Mouse (Mus musculus) olfactory bulb, adult 2 months (tissue): ENCODE results near the gene Lst1. TPM values are rescaled to one million over a fixed set of nuclear protein-coding genes. Genes with fewer than 3 reads are reported as not detected.

Experiments used
- H3K27ac ChIP-seq: fragments of 200-500 bp; 2 replicates; pipeline ENCODE4 v1.5.1; 2012; ENCODE audit warnings: low read depth, low read length; ENCODE audit not compliant: insufficient read depth
- H3K4me1 ChIP-seq: fragments of 200-500 bp; 2 replicates; pipeline ENCODE4 v1.6.1; 2012; ENCODE audit warnings: low read length; ENCODE audit not compliant: control insufficient read depth, insufficient read depth
- H3K4me3 ChIP-seq: fragments of 200-500 bp; 2 replicates; pipeline ENCODE4 v1.5.1; 2012; ENCODE audit warnings: mild to moderate bottlenecking, low read depth, low read length, moderate library complexity; ENCODE audit not compliant: insufficient read depth
- CTCF ChIP-seq: fragments of 200-500 bp; IDR thresholded peaks from 2 replicates; pipeline ENCODE4 v1.5.1; 2012; ENCODE audit warnings: low read depth, mild to moderate bottlenecking, low read length, moderate library complexity; ENCODE audit not compliant: insufficient read depth
- POLR2A ChIP-seq: fragments of 200-500 bp; IDR thresholded peaks from 2 replicates; pipeline ENCODE4 v1.6.1; 2012; ENCODE audit warnings: mild to moderate bottlenecking, low read depth, low read length, moderate library complexity; ENCODE audit not compliant: insufficient read depth
- WGBS: fragments of 180-500 bp; shearing (Covaris S2); methylation state at CpG from one replicate; pipeline ENCODE4 v1.1.7; 2018; 5-methylcytosine and 5-hydroxymethylcytosine counted together
- polyA plus RNA-seq: library from polyadenylated mRNA; stranded (reverse); fragments of >200 nt; gene quantifications from 2 replicates; pipeline ENCODE4 v1.2.4, GENCODE M21; 2012; ENCODE audit warnings: low replicate concordance; ENCODE audit not compliant: missing spikeins, insufficient read depth, insufficient read length

Gene Lst1
- polyA plus RNA-seq, 1 experiment = not detected

DNA sequence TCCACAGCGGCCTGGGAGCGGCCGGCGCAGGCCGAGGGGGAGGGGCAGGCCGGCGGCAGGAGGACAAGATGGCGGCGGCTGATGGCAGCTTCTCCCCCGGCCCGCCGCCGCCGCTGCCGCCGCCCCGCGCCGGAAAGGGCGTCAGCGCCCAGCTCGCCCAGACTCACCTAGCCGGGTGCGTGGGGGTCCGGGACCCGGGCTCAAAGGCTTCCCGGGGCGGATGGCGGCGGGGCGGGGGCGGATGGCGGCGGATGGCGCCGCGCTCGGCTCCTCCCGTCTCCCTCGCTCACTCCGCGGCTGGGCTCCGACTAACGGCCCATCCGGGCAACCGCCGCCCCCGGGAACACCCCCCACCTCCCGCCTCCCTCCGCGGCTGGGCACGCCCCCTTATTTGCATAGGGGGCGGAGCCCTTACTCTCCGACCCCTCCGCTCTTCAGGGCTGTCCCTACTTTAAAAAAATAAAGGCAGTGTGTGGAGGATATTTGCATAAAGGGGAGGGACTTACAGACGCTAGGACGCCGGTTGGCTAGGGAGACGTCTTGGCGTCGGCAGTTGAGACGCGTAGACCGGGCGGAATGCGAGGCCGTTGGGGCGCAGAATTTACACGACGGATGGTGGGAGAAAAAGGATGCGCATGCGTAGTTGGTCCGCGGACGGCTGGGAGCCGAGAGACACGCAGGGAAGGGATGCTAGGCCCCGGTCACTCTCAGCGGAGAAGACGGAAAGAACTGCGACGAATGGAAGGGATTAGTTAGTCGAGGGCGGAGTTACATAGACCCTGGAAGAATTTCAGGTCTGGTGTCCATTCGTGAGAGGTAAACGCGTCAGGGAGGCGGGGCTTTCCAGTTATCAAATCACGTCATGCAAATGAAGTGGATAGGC is 23.4 kb downstream of the Lst1 start, which contains the start of gene Prrc2a:
Gene Prrc2a (minus strand): TSS at position 330 of the 883 bp plus-strand sequence.
- under 1% methylated on average over 88 of the region's 89 CpGs for WGBS
- peak within 1 kb of the TSS; percentile 59 for H3K4me3 ChIP-seq
- H3K27ac ChIP-seq = peak within 1 kb of the TSS; percentile 87
- TF ChIP-seq CTCF = no peak
- peak; percentile 90 for TF ChIP-seq POLR2A
- peaks cover 13% of the 10 kb centered on the region for H3K4me1 ChIP-seq

DNA sequence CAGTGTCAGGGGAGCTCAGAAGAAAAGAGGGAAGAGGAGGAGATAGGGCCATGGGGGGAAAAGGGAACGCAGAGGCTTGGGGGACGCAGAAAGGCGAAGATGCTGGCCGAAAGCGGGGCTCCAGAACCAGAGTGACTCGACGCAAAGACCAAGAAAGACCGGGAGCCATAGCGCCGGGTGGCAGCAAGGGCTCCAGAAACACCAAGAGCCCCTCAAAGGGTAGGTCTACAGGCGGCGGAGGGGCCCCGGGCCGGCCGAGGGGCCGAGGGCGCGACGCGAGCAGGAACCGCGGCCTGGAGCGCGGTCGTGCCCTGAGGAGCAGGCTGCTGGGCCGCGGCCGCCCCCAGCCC is 24.0 kb downstream of the Lst1 start:
- H3K4me3 ChIP-seq = peak overlapping the region; percentile 59
- H3K4me1 ChIP-seq = peaks cover 13% of the 10 kb centered on the region
- WGBS = under 1% methylated on average over 25 of the region's 28 CpGs
- TF ChIP-seq POLR2A = no peak
- no peak for TF ChIP-seq CTCF
- H3K27ac ChIP-seq = peak overlapping the region; percentile 68

DNA sequence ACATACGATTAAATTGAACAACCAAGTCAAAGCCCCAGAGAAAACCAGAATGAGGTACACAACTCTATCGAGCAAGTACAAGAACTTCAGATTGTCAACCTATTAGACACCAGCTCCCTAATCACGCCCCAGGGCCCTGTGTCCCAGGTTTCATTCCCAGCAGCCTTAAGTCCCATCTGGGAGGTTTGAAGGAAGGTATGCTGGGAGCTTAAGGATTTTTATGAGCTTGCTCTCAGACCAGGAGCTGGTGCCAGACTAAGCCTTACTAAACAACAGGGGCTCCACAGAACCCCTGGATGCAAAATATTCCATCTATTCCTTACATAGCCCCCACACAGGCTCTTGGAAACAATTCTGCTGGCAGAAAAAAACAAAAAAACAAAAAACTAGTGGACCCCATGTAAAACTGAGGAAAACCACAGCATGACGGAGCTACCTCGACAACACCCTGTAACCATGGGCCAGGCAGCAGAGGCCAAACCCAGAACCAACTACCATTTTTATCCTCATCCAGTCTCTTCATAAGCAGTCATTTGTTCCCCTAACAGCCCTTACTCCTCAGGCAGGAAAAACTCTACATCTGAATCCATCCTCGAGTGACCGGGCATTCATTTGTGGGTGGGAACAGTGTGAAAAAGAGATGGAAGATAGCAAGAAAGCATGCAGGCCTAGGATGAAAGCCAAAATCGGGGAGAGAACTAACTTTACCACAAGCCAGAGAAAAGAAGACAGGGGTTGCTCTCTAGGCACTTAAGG is 24.7 kb downstream of the Lst1 start:
- TF ChIP-seq POLR2A = no peak
- no peak for TF ChIP-seq CTCF
- Histone ChIP-seq H3K4me1 (peaks cover 13% of the 10 kb centered on the region), H3K27ac (peak overlapping the region; percentile 68), H3K4me3 (peak overlapping the region; percentile 59)
- WGBS = 2% methylated on average over 8 of the region's 8 CpGs

DNA sequence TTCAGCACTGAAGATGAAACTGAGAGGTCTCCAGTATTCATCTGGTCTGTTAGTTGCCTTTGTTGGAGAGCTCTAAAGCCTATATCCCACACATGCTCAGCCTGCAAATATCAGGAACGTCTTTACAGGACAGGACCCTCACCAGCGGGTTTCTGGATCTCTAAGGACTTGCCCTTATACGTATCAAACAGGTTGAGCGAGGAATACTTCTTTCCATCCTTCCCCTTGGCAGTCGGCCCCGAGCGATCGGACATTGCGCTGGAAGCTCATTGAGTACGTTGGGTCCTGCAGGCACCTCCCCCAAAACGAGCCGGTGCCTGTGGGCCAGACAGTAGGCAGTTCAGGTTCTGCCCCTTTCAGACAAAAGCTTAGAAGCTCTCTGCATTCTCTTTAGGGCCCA is 25.5 kb downstream of the Lst1 start:
- H3K4me1 ChIP-seq = peaks cover 13% of the 10 kb centered on the region
- 6% methylated on average over 12 of the region's 12 CpGs for WGBS
- peak overlapping the region; percentile 34 for H3K4me3 ChIP-seq
- H3K27ac ChIP-seq = no peak overlapping the region
- TF ChIP-seq POLR2A (no peak), CTCF (no peak)

DNA sequence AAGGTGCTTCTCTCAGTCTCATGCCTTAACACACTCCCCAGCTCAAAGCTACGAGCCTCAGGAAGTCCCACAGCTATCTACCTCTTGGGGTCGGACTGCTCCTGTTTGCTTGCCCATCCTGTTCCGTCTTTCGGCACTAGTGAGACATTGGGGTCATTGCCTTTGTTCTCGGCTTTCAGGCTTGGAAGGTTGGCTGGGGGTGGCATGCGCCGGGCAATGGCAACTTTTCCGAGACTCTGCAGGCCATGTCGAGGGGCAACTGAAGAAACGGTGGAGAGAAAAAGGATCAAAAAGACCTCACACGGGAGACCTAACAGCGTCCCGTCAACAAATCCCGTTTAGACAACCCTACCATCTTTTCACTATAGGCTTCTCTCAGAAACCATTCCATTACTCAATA is 26.1 kb downstream of the Lst1 start:
- no peak overlapping the region for H3K27ac ChIP-seq
- H3K4me3 ChIP-seq = peak overlapping the region; percentile 6; the same call in 1 of the 2 replicates
- TF ChIP-seq POLR2A (no peak), CTCF (no peak)
- H3K4me1 ChIP-seq = peaks cover 13% of the 10 kb centered on the region
- 36% methylated on average over 14 of the region's 14 CpGs for WGBS

DNA sequence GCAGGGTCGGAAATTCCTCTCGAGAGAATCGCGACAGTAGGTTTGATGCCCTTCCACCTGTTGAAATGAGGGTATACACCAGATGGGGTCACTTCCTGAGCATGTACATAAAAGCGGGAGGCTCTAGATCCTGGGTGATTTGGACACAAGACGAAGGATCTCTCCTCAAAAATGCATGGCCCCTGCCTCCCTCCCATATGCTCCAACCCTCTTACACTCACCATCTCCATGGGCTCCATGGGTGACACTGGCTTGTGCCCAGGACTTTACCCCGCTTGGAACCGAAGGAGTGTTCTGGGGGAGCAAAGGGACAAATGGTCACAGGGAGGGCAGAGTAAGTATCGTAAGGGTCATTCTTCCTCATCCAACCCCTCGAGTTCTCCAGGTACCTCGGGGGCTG is 26.8 kb downstream of the Lst1 start:
- TF ChIP-seq CTCF (no peak), POLR2A (no peak)
- peaks cover 13% of the 10 kb centered on the region for H3K4me1 ChIP-seq
- WGBS = 73% methylated on average over 11 of the region's 11 CpGs
- no peak overlapping the region for H3K4me3 ChIP-seq
- H3K27ac ChIP-seq = no peak overlapping the region

DNA sequence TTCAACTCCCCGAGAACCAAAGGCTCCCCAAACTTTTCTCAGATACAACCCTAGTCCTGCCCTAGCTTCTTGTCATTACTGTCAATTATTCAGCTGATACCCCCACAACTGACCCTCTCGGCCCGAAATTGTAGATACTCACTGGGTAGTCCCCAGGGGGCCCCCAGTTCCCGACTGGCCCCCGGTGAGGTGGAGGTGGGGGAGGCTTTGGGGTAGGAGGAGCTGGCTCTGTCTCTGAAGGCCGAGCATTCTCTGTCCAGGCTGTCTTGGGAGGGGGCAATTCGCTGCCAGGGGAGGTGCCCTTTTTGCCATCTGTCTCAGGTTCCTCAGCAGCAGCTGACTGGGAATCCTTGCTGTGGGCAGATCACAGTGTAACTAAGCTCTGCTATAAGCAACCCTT is 28.6 kb downstream of the Lst1 start:
- Histone ChIP-seq H3K4me3 (no peak overlapping the region), H3K4me1 (peaks cover 11% of the 10 kb centered on the region), H3K27ac (no peak overlapping the region)
- TF ChIP-seq POLR2A (no peak), CTCF (no peak)
- WGBS = 76% methylated on average over 7 of the region's 7 CpGs

DNA sequence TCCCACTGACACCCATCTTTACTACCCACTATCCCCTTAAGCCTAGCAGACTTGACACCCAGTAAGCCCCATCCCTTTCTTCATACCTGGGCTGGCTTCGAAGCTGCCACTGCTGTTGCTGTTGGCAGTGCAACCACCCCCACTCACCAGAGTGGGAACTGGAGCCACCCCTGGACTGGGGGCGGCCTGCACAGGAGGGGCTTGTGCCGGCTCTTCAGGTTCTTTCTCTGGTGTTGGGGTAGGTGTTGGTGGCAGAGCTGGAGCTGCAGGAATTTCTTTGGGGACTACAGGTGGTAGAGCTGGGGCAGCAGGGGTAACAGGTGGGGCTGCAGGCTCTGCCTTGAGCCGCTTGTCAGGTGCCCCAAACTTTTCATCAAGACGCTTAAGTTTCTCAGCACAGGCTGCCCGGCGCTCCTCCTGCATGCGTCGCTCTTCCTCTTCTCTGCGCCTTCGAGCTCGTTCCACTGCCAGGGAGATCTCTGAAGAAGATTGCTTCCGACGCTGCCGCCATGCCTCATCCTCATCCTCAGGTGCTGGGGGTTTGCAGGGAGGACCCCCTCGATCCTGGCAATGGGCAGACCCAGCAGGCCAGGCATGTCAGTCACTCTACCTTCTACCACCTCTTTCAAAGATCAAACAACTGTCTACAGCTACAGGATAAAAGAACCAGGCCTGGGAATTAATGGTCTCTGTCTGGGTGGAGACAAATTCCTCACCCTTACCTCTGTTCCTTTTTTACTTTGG is 29.2 kb downstream of the Lst1 start:
- 90% methylated on average over 16 of the region's 16 CpGs for WGBS
- H3K4me1 ChIP-seq = peaks cover 11% of the 10 kb centered on the region
- no peak overlapping the region for H3K4me3 ChIP-seq
- no peak overlapping the region for H3K27ac ChIP-seq
- TF ChIP-seq CTCF (no peak), POLR2A (no peak)
